Mouse (Mus musculus) adrenal gland, postnatal 4 days (tissue): ENCODE measurements around the gene Rhox3h. TPM values are rescaled to one million over a fixed set of nuclear protein-coding genes. Genes with fewer than 3 reads are reported as not detected.
"Not testable (repeated sequence)": the region's sequence is repeated elsewhere in the genome, so short reads cannot be mapped to it uniquely, and the experiment has no call there.

Experiments used
- DNase-seq, 2 experiments: peaks; one replicate each; pipeline ENCODE4 v3.0.0; 2021 to 2022; ENCODE audit warnings: low spot score in 2 of 2, mixed read lengths in 2 of 2
- long read RNA-seq, 2 experiments: library from polyadenylated mRNA; stranded (forward); transcript quantifications; one replicate each; pipeline ENCODE4 v2.0.0; 2021
- total RNA-seq, 2 experiments: library from RNA; stranded (reverse); gene quantifications; 2 replicates each; pipeline ENCODE4 v1.2.3; 2021

Rhox3h gene
- not detected for total RNA-seq
- long read RNA-seq, experiment 1, result 0 reads
- long read RNA-seq, experiment 2, result 0 reads

DNA sequence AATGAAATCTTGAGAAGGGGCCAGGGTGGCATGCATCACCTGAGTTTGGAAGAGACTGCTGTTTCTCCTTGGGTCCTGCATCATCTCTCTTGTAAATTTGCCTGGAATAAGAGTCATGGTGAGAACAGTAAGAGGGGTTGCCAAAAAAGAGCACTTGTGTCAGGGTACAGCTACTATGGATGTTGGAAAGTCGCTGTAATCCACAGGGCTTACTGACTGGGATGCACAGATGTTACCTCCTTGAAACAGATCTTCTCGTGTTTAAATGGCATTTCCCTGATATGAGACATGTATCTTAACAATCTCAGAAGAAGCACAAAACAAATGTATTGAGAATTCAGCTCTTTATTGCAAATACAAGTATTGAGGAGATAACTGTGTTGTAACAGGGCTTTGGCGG, at the start of gene Rhox3h:
Gene Rhox3h (minus strand): TSS at position 101 of the 400 bp plus-strand sequence.
- DNase-seq, result not testable (repeated sequence)

DNA sequence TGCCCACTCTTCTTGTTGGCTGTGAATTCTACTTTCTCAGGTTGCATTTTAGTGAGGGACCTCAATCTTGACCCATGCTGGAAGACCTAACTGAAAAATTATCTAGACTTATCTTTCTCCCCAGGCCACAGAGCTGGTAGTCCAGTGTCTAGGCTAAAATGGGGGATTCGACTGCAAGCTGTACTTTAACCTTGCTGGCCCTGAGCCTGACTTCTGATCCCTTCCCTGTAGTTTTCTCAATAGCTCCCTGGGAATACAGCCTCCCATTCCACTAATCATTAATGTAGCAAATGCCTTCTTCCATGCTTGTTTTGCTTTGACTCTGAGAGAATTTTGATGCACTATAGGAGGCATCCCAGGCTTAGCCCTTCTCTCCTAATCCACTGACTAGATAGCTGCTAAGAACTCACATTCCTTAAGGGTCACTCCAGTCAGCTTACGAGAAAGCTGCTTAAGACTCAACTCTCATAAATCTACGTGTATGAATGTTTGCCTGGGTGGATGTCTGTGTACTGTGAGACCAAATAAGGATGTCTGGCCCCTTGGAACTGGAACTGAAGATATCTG, 33.3 kb upstream of the Rhox3h start:
- no peak for DNase-seq

DNA sequence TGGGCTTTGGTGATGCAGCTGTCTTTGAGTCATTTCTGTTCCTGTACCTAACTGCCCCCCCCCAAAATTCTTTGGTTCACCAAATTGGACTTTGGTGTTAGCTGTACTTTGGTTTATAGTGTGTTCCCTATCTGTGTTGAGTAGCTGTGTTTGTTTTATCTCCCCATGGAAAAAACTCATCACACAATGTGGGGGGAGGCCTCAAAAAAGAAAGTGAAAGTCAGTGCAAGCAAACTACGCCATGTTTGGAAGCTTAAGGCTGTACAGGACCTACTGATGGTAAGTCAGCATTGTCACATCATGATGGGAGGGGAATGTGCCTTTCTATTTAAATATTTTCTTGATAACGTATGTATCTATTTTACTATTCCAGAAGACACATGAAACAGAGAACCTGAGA, 23.7 kb upstream of the Rhox3h start:
- no peak for DNase-seq

- no peak for DNase-seq
Observed at GRCm38 (mm10) chrX:37683031-37683715, 14.6 kb upstream of the Rhox3h start.

- DNase-seq, result not testable (repeated sequence)
Observed at GRCm38 (mm10) chrX:37673177-37673576, 4.6 kb upstream of the Rhox3h start, which contains the start of gene Rhox2h. TSS of gene Rhox2h (minus strand) at chrX:37673277.

GRCm38 (mm10) chrX:37651227-37651626, 17.3 kb downstream of the Rhox3h start, which contains the start of gene Rhox4g:
TSS of gene Rhox4g (minus strand) at chrX:37651327.
- not testable (repeated sequence) for DNase-seq

DNA sequence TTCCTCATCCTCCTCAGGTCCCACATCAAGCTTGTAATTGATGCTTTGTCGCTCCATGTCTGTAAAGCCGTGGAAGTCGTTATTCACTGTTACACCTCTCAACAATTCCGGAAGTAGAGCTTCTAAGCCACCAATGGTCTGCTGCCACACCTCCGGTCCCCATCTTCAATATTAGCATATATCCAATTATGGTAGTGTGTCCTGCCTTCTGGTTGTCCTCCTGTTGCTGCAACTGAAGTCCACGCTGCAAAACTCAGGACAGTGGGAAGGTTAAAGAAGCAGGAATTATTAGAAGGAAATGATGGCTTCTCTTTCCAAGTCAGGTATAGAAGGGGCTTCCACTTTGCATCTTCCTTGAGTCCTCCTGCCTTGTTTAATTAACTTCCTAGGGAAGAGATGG, 25.2 kb downstream of the Rhox3h start, which contains the start of gene Rhox2g:
Gene Rhox2g (minus strand): TSS at position 101 of the 400 bp plus-strand sequence.
- not testable (repeated sequence) for DNase-seq

GRCm38 (mm10) chrX:37628512-37628911, 40.1 kb downstream of the Rhox3h start, which contains the start of gene Rhox3g:
TSS of gene Rhox3g (minus strand) at chrX:37628612.
- not testable (repeated sequence) for DNase-seq

Other genes starting within 250 kb of the Rhox3h start
- gene Rhox4b, start 236.3 kb downstream of the Rhox3h start, total RNA-seq, result not detected
- not detected for gene Rhox2c, start 215.1 kb downstream of the Rhox3h start, total RNA-seq
- not detected for gene Rhox3c, start 210.2 kb downstream of the Rhox3h start, total RNA-seq
- gene Rhox4c, start 188.4 kb downstream of the Rhox3h start, total RNA-seq, result not detected
- not detected for gene Rhox2d, start 175.3 kb downstream of the Rhox3h start, total RNA-seq
- not detected for gene Rhox4d, start 154.4 kb downstream of the Rhox3h start, total RNA-seq
- not detected for gene Rhox2e, start 138.3 kb downstream of the Rhox3h start, total RNA-seq
- gene Rhox3e, start 126.7 kb downstream of the Rhox3h start, total RNA-seq, result not detected
- not detected for gene Rhox4e, start 111.4 kb downstream of the Rhox3h start, total RNA-seq
- gene Rhox2f, start 97.4 kb downstream of the Rhox3h start, total RNA-seq, result not detected
- gene Rhox3f, start 87.8 kb downstream of the Rhox3h start, total RNA-seq, result not detected
- not detected for gene Rhox4f, start 61.1 kb downstream of the Rhox3h start, total RNA-seq
- not detected for gene Rhox3g, start 40.2 kb downstream of the Rhox3h start, total RNA-seq
- gene Rhox2g, start 25.3 kb downstream of the Rhox3h start, total RNA-seq, result not detected
- not detected for gene Rhox4g, start 17.4 kb downstream of the Rhox3h start, total RNA-seq
- gene Rhox2h, start 4.5 kb upstream of the Rhox3h start, total RNA-seq, result not detected
- gene Rhox5, start 136.1 kb upstream of the Rhox3h start, total RNA-seq, result not detected
- not detected for gene Rhox6, start 158.1 kb upstream of the Rhox3h start, total RNA-seq
- gene Rhox7a, start 162.9 kb upstream of the Rhox3h start, total RNA-seq, result not detected
- gene Rhox8, start 210.2 kb upstream of the Rhox3h start, total RNA-seq, result not detected
- not detected for gene Rhox7b, start 228.5 kb upstream of the Rhox3h start, total RNA-seq
- not detected for gene Rhox9, start 233.0 kb upstream of the Rhox3h start, total RNA-seq